8 mouse cellular contexts compared by ENCODE assay signal in the genomic region with DNA sequence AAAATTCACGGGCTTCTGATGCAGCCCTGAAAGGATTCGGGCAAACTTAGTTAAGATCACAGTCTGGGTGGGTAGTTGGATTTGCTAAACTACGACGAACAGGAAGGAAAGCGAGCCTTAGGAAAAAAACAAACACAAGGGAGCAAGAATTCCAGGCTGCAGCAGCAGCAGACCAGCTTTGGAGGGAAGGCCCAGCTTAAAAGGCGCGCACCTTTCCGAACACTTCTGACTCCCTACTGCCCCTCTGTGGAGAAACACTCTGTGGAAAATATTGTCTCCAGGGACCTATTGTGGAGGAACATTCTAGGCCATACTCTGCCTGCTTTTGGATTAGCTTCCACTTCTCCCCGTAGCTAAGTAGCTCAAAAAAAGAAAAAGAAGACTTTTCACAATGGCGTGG. TPM values are rescaled to one million over a fixed set of nuclear protein-coding genes. Genes with fewer than 3 reads are reported as not detected.
DNase-seq lines count a peak whose midpoint lies in the region; ATAC-seq and TF ChIP-seq lines count a peak whose summit lies in the region.

No protein-coding gene starts in this region.

- H3K27ac ChIP-seq in embryonic facial prominence, embryonic 14.5 days (replicated peaks; ENCODE audit: low read depth, low read length) = peak overlapping the region; percentile 85
- peak overlapping the region; percentile 5; the same call in 1 of the 2 replicates for H3K27ac ChIP-seq in heart, postnatal 0 days (ENCODE audit: low read depth)
- no peak overlapping the region for H3K27ac ChIP-seq in liver, postnatal 0 days (ENCODE audit: low read depth)

- WGBS in embryonic facial prominence, embryonic 14.5 days = 17% methylated on average over 10 of the region's 10 CpGs
- WGBS in heart, postnatal 0 days = 25% methylated on average over 10 of the region's 10 CpGs
- WGBS in liver, postnatal 0 days (ENCODE audit: insufficient replicate concordance) = 25% methylated on average over 10 of the region's 10 CpGs

- H3K4me2 ChIP-seq in embryonic facial prominence, embryonic 14.5 days (ENCODE audit: low read depth, low read length) = peak overlapping the region; percentile 36
- H3K4me2 ChIP-seq in heart, postnatal 0 days (ENCODE audit: low read depth, low read length) = 0 out of 2 replicates have a peak overlapping the region, but pooled peaks have one; percentile 23
- H3K4me2 ChIP-seq in liver, postnatal 0 days (ENCODE audit: low read depth, low read length) = peak overlapping the region; percentile 56

- H3K36me3 ChIP-seq in embryonic facial prominence, embryonic 14.5 days (ENCODE audit: control insufficient read depth, insufficient read depth, low read length) = no peaks in the 10 kb centered on the region
- no peaks in the 10 kb centered on the region for H3K36me3 ChIP-seq in heart, postnatal 0 days (replicated peaks; ENCODE audit: control insufficient read depth, insufficient read depth, low read length)
- H3K36me3 ChIP-seq in liver, postnatal 0 days (replicated peaks; ENCODE audit: insufficient read depth, low read length) = no peaks in the 10 kb centered on the region

- H3K4me1 ChIP-seq in embryonic facial prominence, embryonic 14.5 days (ENCODE audit: control insufficient read depth, insufficient read depth, low read length) = no peaks in the 10 kb centered on the region
- no peaks in the 10 kb centered on the region for H3K4me1 ChIP-seq in heart, postnatal 0 days (ENCODE audit: control insufficient read depth, insufficient read depth)
- no peaks in the 10 kb centered on the region for H3K4me1 ChIP-seq in liver, postnatal 0 days (ENCODE audit: insufficient read depth)

- peak; percentile 68; the same call in 1 of the 2 replicates for ATAC-seq in embryonic facial prominence, embryonic 14.5 days (ENCODE audit: low read depth)
- peak; percentile 66; the same call in 1 of the 2 replicates for ATAC-seq in heart, postnatal 0 days (ENCODE audit: insufficient read depth, low read depth)
- ATAC-seq in liver, postnatal 0 days = peak; percentile 45; the same call in 1 of the 2 replicates

- H3K9me3 ChIP-seq in embryonic facial prominence, embryonic 14.5 days (ENCODE audit: control insufficient read depth, low read length) = no peaks in the 10 kb centered on the region
- H3K9me3 ChIP-seq in heart, postnatal 0 days (replicated peaks; ENCODE audit: control insufficient read depth, low read length) = no peaks in the 10 kb centered on the region
- H3K9me3 ChIP-seq in liver, postnatal 0 days (ENCODE audit: low read length) = no peaks in the 10 kb centered on the region

- no peak for TF ChIP-seq EP300 in heart, postnatal 0 days (IDR thresholded peaks at IDR 0.05; ENCODE audit: low read depth)
- no peak for TF ChIP-seq EP300 in liver, postnatal 0 days (IDR thresholded peaks at IDR 0.05; ENCODE audit: low read depth)

- H3K9ac ChIP-seq in embryonic facial prominence, embryonic 14.5 days (ENCODE audit: low read depth, low read length) = 0 out of 2 replicates have a peak overlapping the region, but pooled peaks have one; percentile 17
- no peak overlapping the region for H3K9ac ChIP-seq in heart, postnatal 0 days (replicated peaks; ENCODE audit: low read depth, low read length)
- H3K9ac ChIP-seq in liver, postnatal 0 days (replicated peaks) = no peak overlapping the region

- H3K27me3 ChIP-seq in embryonic facial prominence, embryonic 14.5 days (replicated peaks; ENCODE audit: control insufficient read depth, insufficient read depth, low read length) = no peaks in the 10 kb centered on the region
- no peaks in the 10 kb centered on the region for H3K27me3 ChIP-seq in heart, postnatal 0 days (ENCODE audit: control insufficient read depth, insufficient read depth, low read length)
- no peaks in the 10 kb centered on the region for H3K27me3 ChIP-seq in liver, postnatal 0 days (ENCODE audit: insufficient read depth, low read length)

- H3K4me3 ChIP-seq in embryonic facial prominence, embryonic 14.5 days (ENCODE audit: low read depth, low read length) = no peak overlapping the region
- no peak overlapping the region for H3K4me3 ChIP-seq in heart, postnatal 0 days (ENCODE audit: low read depth, low read length)
- H3K4me3 ChIP-seq in liver, postnatal 0 days (ENCODE audit: low read depth, low read length) = no peak overlapping the region

- peak; percentile 57 for TF ChIP-seq CTCF in heart, postnatal 0 days (IDR thresholded peaks at IDR 0.05; ENCODE audit: low read depth)
- peak; percentile 65 for TF ChIP-seq CTCF in liver, postnatal 0 days (IDR thresholded peaks at IDR 0.05; ENCODE audit: low read depth)

- peak; percentile 8 for DNase-seq in ovary, postnatal 36 days (ENCODE audit: low spot score)
- DNase-seq in ovary, postnatal 10 days (ENCODE audit: low spot score) = no peak
- peak; percentile 87 for DNase-seq in embryonic facial prominence, embryonic 14.5 days (ENCODE audit: low spot score)
- DNase-seq in heart, postnatal 0 days (ENCODE audit: low spot score) = peak; percentile 67
- DNase-seq in kidney, postnatal 14 days = peak; percentile 71
- peak; percentile 21 for DNase-seq in liver, postnatal 0 days
- DNase-seq in right cerebral cortex, postnatal 10 days (ENCODE audit: low spot score in 2 of 2) = peak; percentile 35 to 38
- no peak for DNase-seq in spleen, postnatal 36 days (ENCODE audit: low spot score in 2 of 2)

RNA-seq across cellular contexts. Expression of a gene that starts 38.2 kb away (rescaled TPM):
- polyA plus RNA-seq in embryonic facial prominence, embryonic 14.5 days (2014; fragmentation: Nextera tagmentation; extraction: Ambion mirVana) = 694 and 855 TPM in 2 replicates
- total RNA-seq in heart, postnatal 0 days (2014; rRNA removed; ENCODE audit: low replicate concordance) = 45.1 and 64.9 TPM in 2 replicates
- 140 and 147 TPM in 2 replicates for polyA plus RNA-seq in heart, postnatal 0 days (2015; fragmentation: Nextera tagmentation; extraction: Ambion mirVana)
- 459 and 478 TPM in 2 replicates for polyA plus RNA-seq in liver, postnatal 0 days (2015; fragmentation: Nextera tagmentation; extraction: Ambion mirVana)

Comparison
In these comparisons a context has a peak if more than half of its experiments do, and no peak if none do; other contexts are left out.
1. DNase-seq: peak in ovary, postnatal 36 days (single experiment), embryonic facial prominence, embryonic 14.5 days (single experiment), heart, postnatal 0 days (single experiment), kidney, postnatal 14 days (single experiment), liver, postnatal 0 days (single experiment) and right cerebral cortex, postnatal 10 days (2 of 2); none in ovary, postnatal 10 days (single experiment) and spleen, postnatal 36 days (0 of 2).
2. Peak in every context shown above with its lines, with median percentiles within 50 percentile points of each other: ATAC-seq and H3K4me2 ChIP-seq.